Mouse (Mus musculus) MEL (cell line): ENCODE data around the gene Mfn2. TPM values are rescaled to one million over a fixed set of nuclear protein-coding genes. Genes with fewer than 3 reads are reported as not detected.
A peak's percentile ranks its signal among the peaks of the same experiment; 100 is the strongest.
"Not testable (repeated sequence)": the region's sequence is repeated elsewhere in the genome, so short reads cannot be mapped to it uniquely, and the experiment has no call there.

ENCODE experiments used
- DNase-seq: peaks from one replicate; pipeline ENCODE4 v3.0.0; 2011; ENCODE audit warnings: low read depth, low spot score
- H3K27ac ChIP-seq: 2 replicates; pipeline ENCODE4 v1.5.1; 2012; ENCODE audit warnings: low read depth, mild to moderate bottlenecking, control low read depth, low read length, moderate library complexity; ENCODE audit not compliant: control insufficient read depth
- H3K27me3 ChIP-seq, 2 experiments: fragments of 150-350 bp in 1 of 2; sonication (generic) in 1 of 2; 2 replicates each; pipeline ENCODE4 v1.6.1; 2012; ENCODE audit warnings: low read length in 2 of 2, mild to moderate bottlenecking in 2 of 2, improper control_type of control experiment in 1 of 2, moderate library complexity in 1 of 2; ENCODE audit not compliant: insufficient read depth in 2 of 2, control insufficient read depth in 1 of 2
- H3K36me3 ChIP-seq, 2 experiments: 2 replicates each; pipeline ENCODE4 v1.6.1; 2012 to 2014; ENCODE audit warnings: low read length in 2 of 2, improper control_type of control experiment in 1 of 2, inconsistent platforms in 1 of 2, mild to moderate bottlenecking in 1 of 2; ENCODE audit not compliant: insufficient read depth in 2 of 2, control insufficient read depth in 1 of 2
- H3K4me1 ChIP-seq, 2 experiments: fragments of 150-350 bp in 1 of 2; sonication (generic) in 1 of 2; 2 replicates each; pipeline ENCODE4 v1.6.1; 2012; ENCODE audit warnings: low read length in 2 of 2, improper control_type of control experiment in 1 of 2, mild to moderate bottlenecking in 1 of 2; ENCODE audit not compliant: insufficient read depth in 2 of 2, control insufficient read depth in 1 of 2
- H3K4me3 ChIP-seq, 2 experiments: fragments of 150-350 bp in 1 of 2; sonication (generic) in 1 of 2; 2 replicates each; pipeline ENCODE4 v1.5.1; 2012; ENCODE audit warnings: low read depth in 2 of 2, low read length in 2 of 2, mild to moderate bottlenecking in 2 of 2, moderate library complexity in 2 of 2, control low read depth in 1 of 2, improper control_type of control experiment in 1 of 2; ENCODE audit not compliant: control insufficient read depth in 1 of 2, insufficient read depth in 1 of 2
- H3K79me2 ChIP-seq: 2 replicates; pipeline ENCODE4 v1.6.1; 2012; ENCODE audit warnings: mild to moderate bottlenecking, low read length, moderate library complexity; ENCODE audit not compliant: control insufficient read depth, poor library complexity, insufficient read depth
- H3K9ac ChIP-seq: 2 replicates; pipeline ENCODE4 v1.6.1; 2012; ENCODE audit warnings: low read depth, mild to moderate bottlenecking, control low read depth, low read length, moderate library complexity; ENCODE audit not compliant: control insufficient read depth, poor library complexity, severe bottlenecking
- H3K9me3 ChIP-seq: fragments of 150-350 bp; sonication (generic); replicated peaks from 2 replicates; pipeline ENCODE4 v1.6.1; 2012; ENCODE audit warnings: mild to moderate bottlenecking, low read length, improper control_type of control experiment, moderate library complexity; ENCODE audit not compliant: insufficient read depth
- E2F4 ChIP-seq: IDR thresholded peaks from 2 replicates; pipeline ENCODE4 v1.6.1; 2011; ENCODE audit warnings: low read depth, low read length, improper control_type of control experiment, borderline replicate concordance
- ELF1 ChIP-seq: IDR thresholded peaks from 2 replicates; pipeline ENCODE4 v1.6.1; 2014; ENCODE audit warnings: low read depth, mild to moderate bottlenecking, inconsistent platforms, low read length, improper control_type of control experiment, moderate library complexity
- MAFK ChIP-seq: IDR thresholded peaks from 2 replicates; pipeline ENCODE4 v1.6.1; 2011; ENCODE audit warnings: low read depth, mild to moderate bottlenecking, low read length, improper control_type of control experiment, borderline replicate concordance
- MAX ChIP-seq: IDR thresholded peaks from 2 replicates; pipeline ENCODE4 v1.6.1; 2011; ENCODE audit warnings: low read length, improper control_type of control experiment
- MXI1 ChIP-seq: IDR thresholded peaks from 2 replicates; pipeline ENCODE4 v1.6.1; 2011; ENCODE audit warnings: mild to moderate bottlenecking, low read depth, low read length, improper control_type of control experiment
- NELFE ChIP-seq: IDR thresholded peaks from 2 replicates; pipeline ENCODE4 v1.6.1; 2011; ENCODE audit warnings: low read depth, low read length, improper control_type of control experiment
- RCOR1 ChIP-seq: IDR thresholded peaks from 2 replicates; pipeline ENCODE4 v1.6.1; 2012; ENCODE audit warnings: low read depth, mild to moderate bottlenecking, inconsistent platforms, low read length, improper control_type of control experiment
- SMC3 ChIP-seq: IDR thresholded peaks from 2 replicates; pipeline ENCODE4 v1.6.1; 2011; ENCODE audit warnings: low read depth, low read length, improper control_type of control experiment
- TCF12 ChIP-seq: IDR thresholded peaks from 2 replicates; pipeline ENCODE4 v1.6.1; 2014; ENCODE audit warnings: low read depth, mild to moderate bottlenecking, inconsistent platforms, low read length, improper control_type of control experiment, moderate library complexity
- USF1 ChIP-seq: IDR thresholded peaks from 2 replicates; pipeline ENCODE4 v1.6.1; 2014; ENCODE audit warnings: low read depth, mild to moderate bottlenecking, inconsistent platforms, low read length, improper control_type of control experiment, moderate library complexity
- polyA plus RNA-seq, 2 experiments: library from polyadenylated mRNA; stranded (reverse) in 1 of 2; unstranded in 1 of 2; fragments of >175 nt in 1 of 2; fragments of >200 nt in 1 of 2; gene quantifications; 2 replicates each; pipeline versions ENCODE4 v1.2.1 to v1.2.4; 2012; ENCODE audit warnings: low replicate concordance in 2 of 2, low read depth in 1 of 2; ENCODE audit not compliant: insufficient read length in 2 of 2, insufficient read depth in 1 of 2, missing spikeins in 1 of 2
- total RNA-seq: library from RNA; depleted of rRNA; stranded (reverse); fragments of 300-350 nt; gene quantifications from 2 replicates; pipeline ENCODE4 v1.2.3, GENCODE M21; 2012

Gene Mfn2
- total and polyA plus RNA-seq, 3 experiments, result 19.0 to 32.8 TPM; not detected in 1

GRCm38 (mm10) chr4:147868450-147869031 lies 36.0 kb downstream of the Mfn2 start, which contains the start of the genes Miip and Fv1 (continued):
- TF ChIP-seq USF1 (no peak), SMC3 (no peak), E2F4 (no peak)

- Histone ChIP-seq H3K4me1 (peaks cover 5 to 20% of the 10 kb centered on the region in 2 experiments; a peak in 3 of 4 replicates), H3K9ac (peak overlapping the region; percentile 80), H3K27ac (peak overlapping the region; percentile 46), H3K79me2 (peaks cover 24% of the 10 kb centered on the region), H3K4me3 (peak overlapping the region; percentile 88 to 94), H3K27me3 (no peaks in the 10 kb centered on the region), H3K36me3 (no peaks in the 10 kb centered on the region; a peak in 1 of 4 replicates), H3K9me3 (no peaks in the 10 kb centered on the region)
- peak; percentile 29 for DNase-seq
- TF ChIP-seq RCOR1, result no peak
- peak; percentile 68 for TF ChIP-seq MXI1
- TF ChIP-seq NELFE, result 0 out of 2 replicates have a peak, but pooled peaks have one; percentile 15
- 0 out of 2 replicates have a peak, but pooled peaks have one; percentile 6 for TF ChIP-seq TCF12
- TF ChIP-seq MAX, result peak; percentile 41; the same call in 1 of the 2 replicates
- no peak for TF ChIP-seq MAFK
- TF ChIP-seq ELF1, result 0 out of 2 replicates have a peak, but pooled peaks have one; percentile 15
These were observed 36.7 kb downstream of the Mfn2 start for GRCm38 (mm10) chr4:147867563-147868449.

GRCm38 (mm10) chr4:147866793-147867192 lies 37.7 kb downstream of the Mfn2 start:
- Histone ChIP-seq H3K79me2 (peaks cover 18% of the 10 kb centered on the region), H3K4me1 (peaks cover 5 to 14% of the 10 kb centered on the region in 2 experiments; a peak in 3 of 4 replicates)
- H3K36me3 ChIP-seq, DNase-seq, H3K27ac ChIP-seq, H3K4me3 ChIP-seq, H3K27me3 ChIP-seq, H3K9me3 ChIP-seq, H3K9ac ChIP-seq: not testable (repeated sequence)
